Mouse (Mus musculus) T-helper 2 cell (primary cell): ENCODE measurements around the gene Cfap77.
"Not testable (repeated sequence)": the region's sequence is repeated elsewhere in the genome, so short reads cannot be mapped to it uniquely, and the experiment has no call there.

Experiments used
- in situ Hi-C: fragments of 300-600 bp; cut with MboI, MseI; formaldehyde crosslinking; loops from one replicate; pipeline ENCODE4 v1.15.1; 2025; ENCODE audit warnings: high pct_unique_total_duplicates

The Cfap77 gene

DNA sequence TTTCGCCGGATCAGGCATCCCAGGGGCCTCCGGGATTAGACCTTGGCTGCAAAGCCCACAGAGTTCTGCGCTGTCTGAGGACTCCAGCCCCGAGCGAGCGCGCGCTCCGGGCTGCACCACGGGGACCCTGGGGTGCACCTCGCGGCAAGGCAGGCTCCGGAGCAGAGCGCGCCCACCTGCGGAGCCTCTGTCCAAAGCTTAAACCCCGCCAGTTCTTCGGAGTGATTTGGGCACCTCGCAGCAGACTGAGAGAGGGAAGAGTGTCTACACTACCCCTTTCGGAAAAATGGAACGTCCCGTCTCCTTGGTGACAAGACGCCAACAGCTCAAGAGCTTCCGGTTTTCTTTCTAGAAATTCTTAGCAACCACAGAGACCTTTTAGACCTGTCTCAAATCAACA, at the start of gene Cfap77:
TSS of gene Cfap77 (minus strand) at position 76 of the 400 bp plus-strand sequence.
- in situ Hi-C loops, result loop anchor here (5.0 to 10.0 kb wide), 3 partner anchors 72 to 300 kb away; partner anchors contain the start of genes Ddx31 and Gtf3c4

DNA sequence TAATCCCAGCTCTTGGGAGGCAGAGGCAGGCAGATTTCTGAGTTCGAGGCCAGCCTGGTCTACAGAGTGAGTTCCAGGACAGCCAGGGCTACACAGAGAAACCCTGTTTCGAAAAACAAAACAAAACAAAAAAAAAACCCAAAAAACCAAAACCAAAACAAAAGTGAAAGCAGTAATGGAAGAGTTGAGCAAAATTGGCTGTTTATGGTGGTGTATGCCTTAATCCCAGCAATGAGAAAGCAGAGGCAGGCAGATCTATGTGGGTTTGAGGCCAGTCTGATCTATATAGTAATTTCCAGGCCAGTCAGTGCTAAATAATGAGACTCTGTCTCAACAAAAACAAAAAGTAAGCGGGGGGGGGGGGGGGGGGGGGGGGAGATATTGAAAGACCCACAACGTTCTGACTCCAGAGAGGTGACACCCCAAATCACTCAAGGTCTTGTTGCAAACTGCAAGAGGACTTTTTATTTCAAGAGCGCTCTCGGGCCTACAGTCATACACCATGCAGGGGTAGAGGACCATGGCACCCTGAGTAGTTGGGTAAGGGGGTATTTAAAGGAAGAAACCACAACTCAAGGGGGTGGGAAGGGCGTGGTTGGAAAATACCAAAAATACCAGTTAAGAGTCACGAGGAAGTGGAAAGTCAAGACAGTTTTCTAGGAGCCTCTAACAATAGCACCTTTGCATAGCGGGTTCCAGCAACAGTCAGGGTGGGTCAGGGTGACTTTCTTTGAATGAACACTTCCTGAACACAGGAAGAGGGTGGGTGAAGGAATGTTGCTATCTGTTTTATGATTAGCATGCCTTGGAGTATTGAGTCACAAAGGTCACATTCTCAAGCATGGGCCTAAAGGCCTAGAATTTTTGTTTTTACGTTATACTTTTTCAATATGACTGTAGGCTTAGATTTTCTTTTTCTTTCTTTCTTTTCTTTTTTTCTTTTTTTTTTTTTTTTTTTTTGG, 47.8 kb upstream of the Cfap77 start:
- in situ Hi-C loops, result not testable (repeated sequence)

- in situ Hi-C loops, result no loop called here
Observed at GRCm38 (mm10) chr2:29100822-29101534, 46.1 kb upstream of the Cfap77 start.

- in situ Hi-C loops, result no loop called here
Observed at GRCm38 (mm10) chr2:29099646-29100045, 44.8 kb upstream of the Cfap77 start.

DNA sequence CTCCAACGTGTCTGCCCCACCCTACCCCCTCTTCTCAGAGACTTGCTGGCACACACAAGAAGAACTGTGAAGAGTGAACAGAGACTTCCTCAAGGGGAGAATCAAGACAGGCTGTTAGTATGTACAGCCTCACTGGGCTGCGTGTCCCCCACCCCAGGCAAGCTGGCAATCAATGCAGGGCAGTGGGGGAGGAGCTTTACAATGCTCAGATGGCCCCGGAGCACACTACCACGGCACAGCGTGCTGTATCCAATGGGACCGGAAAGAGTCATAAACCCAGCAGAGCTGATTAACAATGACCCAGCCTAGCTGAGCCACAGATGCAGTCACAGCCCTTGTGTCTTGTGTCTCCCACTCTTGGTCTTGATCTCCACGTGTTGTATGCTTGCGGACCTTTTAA, 43.9 kb upstream of the Cfap77 start:
- in situ Hi-C loops, result no loop called here

- in situ Hi-C loops, result not testable (repeated sequence)
Observed at GRCm38 (mm10) chr2:29097955-29098354, 43.1 kb upstream of the Cfap77 start.

DNA sequence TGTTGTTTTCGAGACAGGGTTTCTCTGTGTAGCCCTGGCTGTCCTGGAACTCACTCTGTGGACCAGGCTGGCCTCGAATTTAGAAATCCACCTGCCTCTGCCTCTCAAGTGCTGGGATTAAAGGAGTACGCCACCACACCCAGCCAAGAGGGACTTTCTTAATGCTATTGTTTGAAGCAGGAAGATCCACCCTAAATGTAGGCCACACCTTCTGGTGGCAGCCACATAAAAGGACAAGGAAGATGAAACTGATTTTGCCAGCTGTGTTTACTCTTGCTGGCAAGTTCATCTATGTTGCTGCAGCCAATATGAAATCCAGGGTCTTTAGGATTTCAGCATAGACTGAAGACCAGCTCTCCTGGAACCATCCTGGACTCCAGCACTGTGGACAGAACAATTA, 42.6 kb upstream of the Cfap77 start:
- in situ Hi-C loops, result no loop called here

GRCm38 (mm10) chr2:29096751-29097150, 41.9 kb upstream of the Cfap77 start:
- in situ Hi-C loops, result no loop called here

GRCm38 (mm10) chr2:29095674-29096073, 40.8 kb upstream of the Cfap77 start:
- in situ Hi-C loops, result no loop called here

DNA sequence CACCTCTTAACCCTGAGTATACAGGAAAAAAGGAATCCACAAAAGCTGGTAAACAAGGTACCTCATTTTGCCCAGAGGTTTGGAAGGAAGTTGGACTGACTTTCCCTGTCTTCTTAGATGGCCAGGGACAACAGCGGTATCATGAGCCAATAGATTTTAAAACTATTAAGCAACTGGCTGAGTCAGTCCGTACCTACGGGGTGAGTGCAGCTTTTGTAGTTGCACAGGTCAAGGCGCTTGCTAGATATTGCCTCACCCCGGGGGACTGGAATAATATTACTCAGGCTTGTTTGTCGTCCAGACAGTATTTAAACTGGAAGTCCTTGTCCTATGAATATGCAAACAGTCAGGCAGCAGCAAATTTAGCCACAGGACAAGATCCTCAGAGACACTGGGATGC, 34.4 kb upstream of the Cfap77 start:
- in situ Hi-C loops, result not testable (repeated sequence)

DNA sequence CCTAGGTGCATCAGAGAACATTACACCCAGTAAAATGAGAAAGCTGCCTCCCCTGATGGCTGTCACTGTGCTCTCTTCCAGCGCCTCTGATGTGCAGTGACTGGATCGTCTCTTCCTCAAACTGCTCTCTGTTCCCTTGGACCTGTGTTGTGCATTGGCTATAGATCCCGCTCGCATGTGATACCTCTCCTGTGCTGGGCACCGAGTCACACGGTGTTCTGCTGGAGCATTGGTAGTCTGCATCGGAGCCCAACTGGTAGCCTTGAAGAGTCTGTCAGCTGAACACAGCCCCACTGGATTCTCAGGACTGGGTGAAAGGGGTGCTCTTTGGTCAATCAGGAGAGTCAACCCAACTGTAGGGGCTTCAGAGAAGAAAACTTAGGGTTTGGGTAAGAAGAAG, 31.2 kb upstream of the Cfap77 start:
- in situ Hi-C loops, result no loop called here

DNA sequence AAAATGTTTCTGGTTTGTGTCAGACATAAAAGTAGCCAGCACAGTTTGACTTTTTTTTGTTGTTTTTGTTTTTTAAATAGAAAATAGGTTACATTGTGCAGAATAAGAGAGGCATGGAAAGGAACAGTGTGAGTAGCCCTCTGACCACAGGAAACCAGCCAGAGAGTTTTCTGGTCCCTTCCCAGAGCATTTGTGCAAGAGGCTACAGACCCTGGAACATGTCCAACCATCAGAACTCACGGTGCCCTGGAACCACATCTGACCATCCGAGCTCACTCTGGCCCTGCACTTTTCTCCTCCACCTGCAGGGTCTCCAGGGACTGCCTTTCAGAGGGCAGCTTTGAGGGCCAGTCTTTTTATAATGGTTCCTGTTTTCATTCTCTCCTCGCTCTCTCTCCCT, 27.1 kb upstream of the Cfap77 start:
- in situ Hi-C loops, result no loop called here

- in situ Hi-C loops, result no loop called here
Observed at GRCm38 (mm10) chr2:29076226-29076625, 21.4 kb upstream of the Cfap77 start.

DNA sequence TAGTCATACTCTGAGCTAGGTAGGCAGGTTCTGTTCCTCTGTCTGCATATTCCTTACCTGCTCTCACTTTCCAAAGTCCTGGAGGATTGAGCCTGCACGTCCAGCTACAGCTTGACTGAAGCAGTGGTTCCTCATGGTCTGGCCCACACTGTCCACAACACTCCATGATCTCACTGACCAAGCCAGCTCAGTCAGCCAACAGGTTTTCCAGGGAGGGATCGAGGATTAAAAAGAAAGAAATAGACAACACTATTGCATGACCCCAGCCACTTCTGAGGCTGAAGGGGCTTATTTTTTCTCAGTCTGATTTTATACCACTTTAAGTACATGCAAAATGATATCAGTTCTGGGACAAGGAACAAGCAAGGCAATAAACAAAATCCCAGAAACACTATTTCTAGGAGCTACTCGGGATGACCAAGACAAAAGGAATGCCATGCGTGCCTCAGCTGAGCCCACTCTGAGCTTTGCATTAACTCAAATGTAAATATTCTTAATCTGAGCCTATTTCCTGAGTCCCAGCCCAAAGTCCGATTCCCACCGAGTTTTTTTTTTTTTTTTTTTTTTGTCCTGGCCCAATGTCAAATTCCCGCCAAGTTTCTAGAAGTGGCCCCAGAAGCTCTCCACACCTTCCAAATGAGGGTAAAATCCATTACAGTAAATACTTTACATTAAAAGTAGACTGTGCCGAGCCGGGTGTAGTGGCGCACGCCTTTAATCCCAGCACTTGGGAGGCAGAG, 20.6 kb upstream of the Cfap77 start:
- in situ Hi-C loops, result no loop called here

DNA sequence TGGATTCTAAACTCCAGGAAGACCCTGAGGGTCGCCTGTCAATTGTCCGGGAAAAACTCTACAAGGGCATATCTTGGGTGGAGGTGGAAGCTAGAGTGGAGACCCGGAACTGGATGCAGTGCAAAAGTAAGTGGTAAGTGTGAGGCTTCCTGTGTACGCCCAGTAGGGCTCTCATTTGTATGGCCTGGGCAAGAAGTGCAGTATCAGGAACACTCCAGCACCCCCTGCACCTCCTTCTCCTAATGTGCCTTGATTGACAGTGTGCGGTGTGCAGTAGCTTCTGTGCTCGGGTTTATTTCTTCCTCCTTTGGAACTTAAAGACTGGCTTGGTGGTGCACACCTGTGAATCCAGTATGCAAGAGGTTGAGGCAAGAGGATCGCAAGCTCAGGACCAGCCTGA, 19.8 kb upstream of the Cfap77 start:
- in situ Hi-C loops, result no loop called here

- in situ Hi-C loops, result no loop called here
Observed at GRCm38 (mm10) chr2:29066410-29066809, 11.5 kb upstream of the Cfap77 start.

DNA sequence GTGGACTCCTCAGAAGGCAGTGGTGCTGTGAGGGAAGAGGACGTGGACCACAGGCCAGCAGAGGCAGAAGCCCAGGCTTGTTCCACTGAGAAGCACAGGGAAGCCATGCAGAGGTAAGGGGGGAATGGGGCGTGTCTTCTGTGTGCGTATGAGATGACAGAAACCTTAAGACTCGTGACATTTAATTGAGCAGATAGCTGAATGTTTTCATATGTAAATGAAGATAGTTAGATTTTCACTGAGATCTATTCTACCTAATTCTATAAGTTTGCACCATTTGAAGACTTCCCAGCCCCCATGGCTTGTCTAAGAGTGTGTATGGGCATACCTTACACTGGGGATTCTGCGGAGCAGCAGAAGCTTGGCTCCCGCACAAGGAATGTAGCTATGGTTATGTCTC, 10.9 kb upstream of the Cfap77 start:
- in situ Hi-C loops, result no loop called here

GRCm38 (mm10) chr2:29060135-29060597, 5.3 kb upstream of the Cfap77 start, which contains the start of gene Ttf1:
Ttf1 (plus strand) TSS chr2:29060262.
- in situ Hi-C loops, result no loop called here

DNA sequence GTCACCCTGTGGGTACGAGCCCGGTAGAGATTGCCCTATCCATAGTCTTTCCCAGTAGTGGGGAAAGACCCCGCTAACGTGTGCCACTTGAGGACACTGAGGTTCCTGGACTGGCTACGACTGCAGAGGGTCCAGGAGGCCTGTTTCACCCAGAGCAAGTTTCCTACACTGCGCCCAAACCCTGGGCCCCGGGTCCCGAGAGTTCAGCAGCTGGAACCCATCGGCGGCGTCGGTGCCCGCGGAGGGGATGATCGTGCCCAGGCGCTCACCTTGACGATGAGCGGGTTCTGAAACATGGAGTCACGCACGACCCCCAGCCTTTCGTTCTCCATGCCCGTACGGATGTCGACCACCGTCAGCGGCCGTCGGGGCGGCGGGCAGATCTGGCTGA, 326 bp downstream of the Cfap77 start:
- in situ Hi-C loops, result loop anchor here (10.0 kb wide), 1 partner anchor 300 kb away; no protein-coding TSS in a partner anchor

- in situ Hi-C loops, result loop anchor here (10.0 kb wide), 1 partner anchor 299 kb away; no protein-coding TSS in a partner anchor
Observed at GRCm38 (mm10) chr2:29053802-29054544, 893 bp downstream of the Cfap77 start.

DNA sequence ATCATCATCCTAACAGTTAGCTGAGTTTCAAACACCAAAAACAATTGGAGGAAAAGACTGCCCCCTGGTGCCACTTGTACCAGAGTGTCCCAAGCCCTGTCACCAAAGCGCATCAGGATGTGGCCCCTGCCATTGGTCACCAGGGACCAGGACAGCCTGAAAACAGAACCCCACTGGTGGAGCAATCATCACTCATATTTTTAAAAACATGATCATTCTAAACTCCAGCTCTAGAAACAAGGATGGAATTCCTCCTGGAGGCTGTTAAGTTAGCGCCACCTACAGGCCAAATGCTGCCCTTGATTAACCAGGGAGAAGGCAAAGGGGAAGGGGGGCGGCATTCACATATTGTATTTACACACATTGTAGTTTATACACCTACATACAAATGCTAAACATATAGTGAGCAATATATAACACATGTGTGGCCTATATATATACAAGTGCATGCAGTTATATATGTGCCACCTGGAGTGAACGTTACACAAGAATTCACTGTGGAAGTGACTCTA, 1.9 kb downstream of the Cfap77 start:
- in situ Hi-C loops, result loop anchor here (10.0 kb wide), 1 partner anchor 298 kb away; no protein-coding TSS in a partner anchor
